Mouse (Mus musculus): ENCODE results near the gene Lef1. TPM values are rescaled to one million over a fixed set of nuclear protein-coding genes. Genes with fewer than 3 reads are reported as not detected.

Gene Lef1
- polyA plus RNA-seq, 1 experiment from 2014 or later = 7.7 TPM

- Histone ChIP-seq H3K9me3 (no peaks in the 10 kb centered on the region), H3K27ac (replicated peaks) (no peak overlapping the region), H3K36me3 (no peaks in the 10 kb centered on the region), H3K4me1 (replicated peaks) (peaks cover 10% of the 10 kb centered on the region), H3K9ac (no peak overlapping the region), H3K4me3 (no peak overlapping the region), H3K4me2 (no peak overlapping the region), H3K27me3 (peaks cover 19% of the 10 kb centered on the region)
- no peak for ATAC-seq (ENCODE audit: low read depth)
- 71% methylated on average over 9 of the region's 9 CpGs for WGBS
Observed at GRCm38 (mm10) chr3:131085978-131086377, 24.3 kb upstream of the Lef1 start.

- Histone ChIP-seq H3K9ac (no peak overlapping the region), H3K27me3 (peaks cover 6% of the 10 kb centered on the region), H3K4me2 (no peak overlapping the region), H3K4me3 (no peak overlapping the region), H3K4me1 (replicated peaks) (peaks cover 7% of the 10 kb centered on the region), H3K27ac (replicated peaks) (no peak overlapping the region), H3K9me3 (no peaks in the 10 kb centered on the region), H3K36me3 (no peaks in the 10 kb centered on the region)
- WGBS = 23% methylated on average over 3 of the region's 3 CpGs
- ATAC-seq (ENCODE audit: low read depth) = no peak
Observed at GRCm38 (mm10) chr3:131089721-131090120, 20.6 kb upstream of the Lef1 start.

- H3K4me1 ChIP-seq (replicated peaks) = no peaks in the 10 kb centered on the region
- H3K9ac ChIP-seq = no peak overlapping the region
- no peaks in the 10 kb centered on the region for H3K9me3 ChIP-seq
- H3K27me3 ChIP-seq = no peaks in the 10 kb centered on the region; the same call in 1 of the 2 replicates
- no peak overlapping the region for H3K27ac ChIP-seq (replicated peaks)
- no peak overlapping the region for H3K4me3 ChIP-seq
- WGBS = 53% methylated on average over 6 of the region's 6 CpGs
- no peaks in the 10 kb centered on the region for H3K36me3 ChIP-seq
- ATAC-seq (ENCODE audit: low read depth) = no peak
- no peak overlapping the region for H3K4me2 ChIP-seq
Observed at GRCm38 (mm10) chr3:131092113-131092512, 18.2 kb upstream of the Lef1 start.

GRCm38 (mm10) chr3:131093736-131094135 is 16.5 kb upstream of the Lef1 start:
- 77% methylated on average over 12 of the region's 12 CpGs for WGBS
- no peak for ATAC-seq (ENCODE audit: low read depth)

GRCm38 (mm10) chr3:131096105-131096504 is 14.2 kb upstream of the Lef1 start:
- no peak overlapping the region for H3K4me2 ChIP-seq
- H3K4me3 ChIP-seq = no peak overlapping the region
- no peaks in the 10 kb centered on the region for H3K9me3 ChIP-seq
- 90% methylated on average over 4 of the region's 4 CpGs for WGBS
- H3K4me1 ChIP-seq (replicated peaks) = no peaks in the 10 kb centered on the region
- H3K36me3 ChIP-seq = no peaks in the 10 kb centered on the region
- H3K9ac ChIP-seq = no peak overlapping the region
- no peak overlapping the region for H3K27ac ChIP-seq (replicated peaks)
- no peak for ATAC-seq (ENCODE audit: low read depth)
- no peaks in the 10 kb centered on the region for H3K27me3 ChIP-seq

More at GRCm38 (mm10) chr3:131093736-131094135, 16.5 kb upstream of the Lef1 start:
- no peaks in the 10 kb centered on the region for H3K36me3 ChIP-seq
- H3K27ac ChIP-seq (replicated peaks) = no peak overlapping the region
- H3K9me3 ChIP-seq = no peaks in the 10 kb centered on the region
- H3K4me1 ChIP-seq (replicated peaks) = no peaks in the 10 kb centered on the region
- no peaks in the 10 kb centered on the region for H3K27me3 ChIP-seq
- no peak overlapping the region for H3K4me3 ChIP-seq
- H3K9ac ChIP-seq = no peak overlapping the region
- H3K4me2 ChIP-seq = no peak overlapping the region

GRCm38 (mm10) chr3:131102191-131102774 is 8.0 kb upstream of the Lef1 start:
- no peak overlapping the region for H3K4me3 ChIP-seq
- H3K9ac ChIP-seq = no peak overlapping the region
- H3K9me3 ChIP-seq = no peaks in the 10 kb centered on the region
- ATAC-seq (ENCODE audit: low read depth) = no peak
- H3K27me3 ChIP-seq = peaks cover 55% of the 10 kb centered on the region
- WGBS = 7% methylated on average over 13 of the region's 13 CpGs
- H3K36me3 ChIP-seq = no peaks in the 10 kb centered on the region
- H3K4me1 ChIP-seq (replicated peaks) = peaks cover 17% of the 10 kb centered on the region
- H3K27ac ChIP-seq (replicated peaks) = no peak overlapping the region
- H3K4me2 ChIP-seq = no peak overlapping the region

- Histone ChIP-seq H3K27ac (replicated peaks) (no peak overlapping the region), H3K9ac (no peak overlapping the region), H3K4me3 (0 out of 2 replicates have a peak overlapping the region, but pooled peaks have one; percentile 35), H3K27me3 (peaks cover 83% of the 10 kb centered on the region), H3K36me3 (no peaks in the 10 kb centered on the region), H3K9me3 (no peaks in the 10 kb centered on the region), H3K4me2 (peak overlapping the region; percentile 56; the same call in 1 of the 2 replicates), H3K4me1 (replicated peaks) (peaks cover 37% of the 10 kb centered on the region)
- ATAC-seq (ENCODE audit: low read depth) = no peak
- 33% methylated on average over 8 of the region's 8 CpGs for WGBS
Observed at GRCm38 (mm10) chr3:131105362-131105761, 4.9 kb upstream of the Lef1 start.

GRCm38 (mm10) chr3:131105940-131106401 is 4.3 kb upstream of the Lef1 start:
- H3K4me2 ChIP-seq = peak overlapping the region; percentile 56
- no peaks in the 10 kb centered on the region for H3K9me3 ChIP-seq
- H3K4me1 ChIP-seq (replicated peaks) = peaks cover 43% of the 10 kb centered on the region
- peak overlapping the region; percentile 43; the same call in 1 of the 2 replicates for H3K27ac ChIP-seq (replicated peaks)
- ATAC-seq (ENCODE audit: low read depth) = peak; percentile 54
- H3K27me3 ChIP-seq = peaks cover 88% of the 10 kb centered on the region
- H3K9ac ChIP-seq = peak overlapping the region; percentile 28; the same call in 1 of the 2 replicates
- peak overlapping the region; percentile 35 for H3K4me3 ChIP-seq
- under 1% methylated on average over 36 of the region's 36 CpGs for WGBS
- no peaks in the 10 kb centered on the region for H3K36me3 ChIP-seq

GRCm38 (mm10) chr3:131106451-131107291 is 3.6 kb upstream of the Lef1 start:
- H3K27ac ChIP-seq (replicated peaks) = peak overlapping the region; percentile 43; the same call in 1 of the 2 replicates
- H3K36me3 ChIP-seq = no peaks in the 10 kb centered on the region
- peak overlapping the region; percentile 56 for H3K4me2 ChIP-seq
- peak; percentile 7; the same call in 1 of the 2 replicates for ATAC-seq (ENCODE audit: low read depth)
- WGBS = under 1% methylated on average over 45 of the region's 45 CpGs
- peak overlapping the region; percentile 35 for H3K4me3 ChIP-seq
- no peaks in the 10 kb centered on the region for H3K9me3 ChIP-seq
- H3K27me3 ChIP-seq = peaks cover 93% of the 10 kb centered on the region
- H3K9ac ChIP-seq = peak overlapping the region; percentile 28; the same call in 1 of the 2 replicates
- peaks cover 50% of the 10 kb centered on the region for H3K4me1 ChIP-seq (replicated peaks)

- Histone ChIP-seq H3K27me3 (peaks cover 93% of the 10 kb centered on the region), H3K9ac (no peak overlapping the region), H3K27ac (replicated peaks) (no peak overlapping the region), H3K4me3 (peak overlapping the region; percentile 35; the same call in 1 of the 2 replicates), H3K9me3 (no peaks in the 10 kb centered on the region), H3K4me1 (replicated peaks) (peaks cover 58% of the 10 kb centered on the region), H3K4me2 (peak overlapping the region; percentile 56), H3K36me3 (no peaks in the 10 kb centered on the region)
- no peak for ATAC-seq (ENCODE audit: low read depth)
- 2% methylated on average over 34 of the region's 34 CpGs for WGBS
Observed at GRCm38 (mm10) chr3:131107301-131108093, 2.8 kb upstream of the Lef1 start.

GRCm38 (mm10) chr3:131108094-131108653 is 2.1 kb upstream of the Lef1 start:
- no peak overlapping the region for H3K27ac ChIP-seq (replicated peaks)
- peak overlapping the region; percentile 56 for H3K4me2 ChIP-seq
- 2% methylated on average over 9 of the region's 9 CpGs for WGBS
- no peaks in the 10 kb centered on the region for H3K9me3 ChIP-seq
- no peak overlapping the region for H3K9ac ChIP-seq
- peaks cover 93% of the 10 kb centered on the region for H3K27me3 ChIP-seq
- H3K4me3 ChIP-seq = no peak overlapping the region
- H3K4me1 ChIP-seq (replicated peaks) = peaks cover 61% of the 10 kb centered on the region
- no peak for ATAC-seq (ENCODE audit: low read depth)
- H3K36me3 ChIP-seq = no peaks in the 10 kb centered on the region

Measured in neural tube, embryonic 13.5 days (tissue).